In genomic region chr3:95818571-95819288, GRCm38 (mm10) we compare ENCODE assay signal across 7 mouse cellular contexts. TPM values are rescaled to one million over a fixed set of nuclear protein-coding genes. Genes with fewer than 3 reads are reported as not detected.
DNase-seq lines count a peak whose midpoint lies in the region; ATAC-seq lines count a peak whose summit lies in the region.

Gene Rprd2, minus strand, starts transcription at chr3:95818863.

- peak within 1 kb of the TSS; percentile 100 for H3K27ac ChIP-seq in intestine, embryonic 15.5 days
- peak within 1 kb of the TSS; percentile 99 for H3K27ac ChIP-seq in midbrain, embryonic 10.5 days (replicated peaks)

- H3K4me2 ChIP-seq in intestine, embryonic 15.5 days (replicated peaks): peak within 1 kb of the TSS; percentile 60

- ATAC-seq in intestine, embryonic 15.5 days: peak; percentile 67

- H3K4me3 ChIP-seq in intestine, embryonic 15.5 days (replicated peaks): peak within 1 kb of the TSS; percentile 75
- H3K4me3 ChIP-seq in midbrain, embryonic 10.5 days: peak within 1 kb of the TSS; percentile 91

- H3K36me3 ChIP-seq in intestine, embryonic 15.5 days: no peaks in the 10 kb centered on the region
- peaks cover 11% of the 10 kb centered on the region for H3K36me3 ChIP-seq in midbrain, embryonic 10.5 days

- WGBS in intestine, embryonic 15.5 days: under 1% methylated on average over 60 of the region's 60 CpGs
- under 1% methylated on average over 59 of the region's 60 CpGs for WGBS in midbrain, embryonic 10.5 days

- H3K9me3 ChIP-seq in intestine, embryonic 15.5 days: no peaks in the 10 kb centered on the region
- no peaks in the 10 kb centered on the region for H3K9me3 ChIP-seq in midbrain, embryonic 10.5 days (replicated peaks)

- DNase-seq in adrenal gland, adult (ENCODE audit: inconsistent age in 2 of 2, low spot score in 1 of 2): peak; percentile 85 to 94
- DNase-seq in embryo, embryonic 10.5 days (ENCODE audit: low spot score): peak; percentile 74
- peak; percentile 83 for DNase-seq in gastrocnemius, postnatal 25 days
- peak; percentile 80 to 82 for DNase-seq in left cerebral cortex, postnatal 25 days (ENCODE audit: low spot score in 2 of 2)
- DNase-seq in midbrain, embryonic 10.5 days (ENCODE audit: low spot score): peak; percentile 86
- DNase-seq in right cerebral cortex, postnatal 4 days: peak; percentile 79

- H3K27me3 ChIP-seq in intestine, embryonic 15.5 days (replicated peaks): no peaks in the 10 kb centered on the region
- no peaks in the 10 kb centered on the region for H3K27me3 ChIP-seq in midbrain, embryonic 10.5 days (ENCODE audit: low read depth, poor library complexity, severe bottlenecking)

- intact Hi-C loops in left cerebral cortex, postnatal 25 days (cut with DNase I): no loop called here

- peaks cover 3% of the 10 kb centered on the region; the same call in 1 of the 2 replicates for H3K4me1 ChIP-seq in intestine, embryonic 15.5 days (replicated peaks)
- H3K4me1 ChIP-seq in midbrain, embryonic 10.5 days: peaks cover 30% of the 10 kb centered on the region

- H3K9ac ChIP-seq in intestine, embryonic 15.5 days: peak within 1 kb of the TSS; percentile 98

RNA-seq across cellular contexts. Expression of gene Rprd2, which starts in this region (rescaled TPM):
- 10 to 100 TPM; 27.1 to 28.2 TPM for total RNA-seq in gastrocnemius, postnatal 25 days (2021)
- polyA plus RNA-seq in intestine, embryonic 15.5 days (2015; fragmentation: Nextera tagmentation; extraction: Ambion mirVana): 16.9 and 18.3 TPM in 2 replicates
- total RNA-seq in left cerebral cortex, postnatal 25 days (2021): 10 to 100 TPM; 65.2 to 69.4 TPM
- polyA plus RNA-seq in midbrain, embryonic 10.5 days (2016; fragmentation: Nextera tagmentation; extraction: Ambion mirVana): 18.1 and 22.1 TPM in 2 replicates

Comparison
In these comparisons a context has a peak if more than half of its experiments do, and no peak if none do; other contexts are left out.
1. Peak in every context shown above with its lines: DNase-seq, ATAC-seq, H3K4me3 ChIP-seq and H3K27ac ChIP-seq.